Mouse (Mus musculus) embryonic facial prominence, embryonic 10.5 days (tissue): ENCODE measurements at regions not wholly inside any gene's neighbourhood (a gene's known extent, or its start where the extent isn't known, plus 50 kb on each side); places are given as distances from the start of the nearest gene placed in this dataset.

ENCODE experiments used
- DNase-seq: peaks from one replicate; pipeline ENCODE4 v3.0.0-alpha.2; 2017; ENCODE audit warnings: low spot score
- H3K27ac ChIP-seq: fragments of 300-500 bp; sonication (generic); replicated peaks from 2 replicates; pipeline ENCODE4 v1.5.1; 2016; ENCODE audit warnings: mild to moderate bottlenecking
- H3K27me3 ChIP-seq: fragments of 300-500 bp; sonication (generic); replicated peaks from 2 replicates; pipeline ENCODE4 v1.6.1; 2016; ENCODE audit warnings: low read depth, mild to moderate bottlenecking; ENCODE audit not compliant: poor library complexity, severe bottlenecking
- H3K36me3 ChIP-seq: fragments of 300-500 bp; sonication (generic); replicated peaks from 2 replicates; pipeline ENCODE4 v1.6.1; 2016; ENCODE audit warnings: mild to moderate bottlenecking, moderate library complexity
- H3K4me1 ChIP-seq: fragments of 300-500 bp; sonication (generic); 2 replicates; pipeline ENCODE4 v1.6.1; 2016
- H3K4me3 ChIP-seq: fragments of 300-500 bp; sonication (generic); 2 replicates; pipeline ENCODE4 v1.5.1; 2016; ENCODE audit warnings: mild to moderate bottlenecking, moderate library complexity
- H3K9me3 ChIP-seq: fragments of 300-500 bp; sonication (generic); 2 replicates; pipeline ENCODE4 v1.6.1; 2016; ENCODE audit warnings: mild to moderate bottlenecking
- WGBS: fragments of 180-500 bp; shearing (Covaris S2); methylation state at CpG from one replicate; pipeline ENCODE4 v1.1.7; 2016; 5-methylcytosine and 5-hydroxymethylcytosine counted together

DNA sequence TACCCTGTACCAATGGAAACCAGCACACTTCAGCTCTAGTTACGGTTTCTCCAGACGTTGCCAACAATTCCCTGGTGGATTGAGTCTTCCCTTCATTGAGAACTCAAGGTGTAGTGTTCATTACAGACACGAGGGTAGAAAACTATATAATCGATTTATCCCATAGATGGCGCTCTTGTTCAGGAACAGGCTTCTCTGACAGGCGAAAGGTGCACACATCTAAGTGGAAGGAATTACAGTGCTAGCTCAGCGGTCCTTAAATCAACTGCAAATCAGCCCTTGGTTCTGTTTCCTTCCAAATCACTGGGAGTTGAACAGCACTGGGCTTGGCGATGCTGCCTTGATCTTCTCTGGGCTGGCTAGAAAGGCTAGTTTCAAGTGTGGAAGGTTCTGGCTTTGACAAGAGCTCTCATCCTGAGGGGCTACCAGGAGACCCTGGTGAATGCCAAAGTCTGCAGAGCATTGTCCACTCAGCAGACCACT, 161.1 kb downstream of the March11 start:
- DNase-seq = peak; percentile 20
- Histone ChIP-seq H3K27me3 (no peaks in the 10 kb centered on the region), H3K36me3 (no peaks in the 10 kb centered on the region), H3K9me3 (no peaks in the 10 kb centered on the region), H3K4me1 (no peaks in the 10 kb centered on the region), H3K4me3 (no peak overlapping the region), H3K27ac (no peak overlapping the region)
- 11% methylated on average over 8 of the region's 8 CpGs for WGBS

DNA sequence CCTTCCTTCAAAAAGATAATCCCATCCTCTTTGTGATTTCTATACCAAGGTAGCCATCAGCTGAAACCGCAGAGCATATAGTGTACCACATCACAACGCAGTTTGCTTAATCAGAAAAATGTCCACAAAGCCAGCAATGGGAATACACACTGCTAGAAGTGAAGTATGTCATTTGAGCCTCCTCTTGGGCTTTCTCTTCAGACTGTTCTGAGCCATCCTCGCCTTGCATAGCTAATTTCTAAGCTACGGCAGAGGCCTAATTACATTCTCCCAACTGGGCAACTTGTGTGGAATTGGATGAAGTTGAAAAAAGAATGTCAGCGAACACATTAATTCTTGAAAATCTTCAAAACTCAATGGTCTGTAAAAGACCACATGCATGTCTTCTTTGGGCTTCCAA, 178.5 kb downstream of the March11 start:
- no peaks in the 10 kb centered on the region for H3K4me1 ChIP-seq
- WGBS = 82% methylated on average over 5 of the region's 5 CpGs
- no peak overlapping the region for H3K4me3 ChIP-seq
- no peak for DNase-seq
- H3K27ac ChIP-seq = no peak overlapping the region
- H3K36me3 ChIP-seq = no peaks in the 10 kb centered on the region
- no peaks in the 10 kb centered on the region for H3K27me3 ChIP-seq
- H3K9me3 ChIP-seq = no peaks in the 10 kb centered on the region
